Mouse (Mus musculus): ENCODE results near the gene Gm20388. TPM values are rescaled to one million over a fixed set of nuclear protein-coding genes. Genes with fewer than 3 reads are reported as not detected.

The Gm20388 gene
- polyA plus RNA-seq, 1 experiment from 2014 or later, result not detected

GRCm38 (mm10) chr8:122735542-122736473 is 2825.2 kb downstream of the Gm20388 start:
- Histone ChIP-seq H3K27ac (peak overlapping the region; percentile 98), H3K36me3 (replicated peaks; ENCODE audit: control insufficient read depth, insufficient read depth) (no peaks in the 10 kb centered on the region), H3K4me1 (replicated peaks; ENCODE audit: control insufficient read depth, insufficient read depth, low read length) (peaks cover 71% of the 10 kb centered on the region), H3K4me3 (replicated peaks; ENCODE audit: low read length) (no peak overlapping the region), H3K4me2 (replicated peaks) (no peak overlapping the region), H3K27me3 (ENCODE audit: control insufficient read depth, insufficient read depth, low read length) (no peaks in the 10 kb centered on the region), H3K9ac (peak overlapping the region; percentile 34; the same call in 1 of the 2 replicates), H3K9me3 (ENCODE audit: control insufficient read depth, low read length) (no peaks in the 10 kb centered on the region)
- ATAC-seq (ENCODE audit: low FRiP score) (no peak), DNase-seq (ENCODE audit: low spot score) (no peak)
- 47% methylated on average over 19 of the region's 19 CpGs for WGBS

DNA sequence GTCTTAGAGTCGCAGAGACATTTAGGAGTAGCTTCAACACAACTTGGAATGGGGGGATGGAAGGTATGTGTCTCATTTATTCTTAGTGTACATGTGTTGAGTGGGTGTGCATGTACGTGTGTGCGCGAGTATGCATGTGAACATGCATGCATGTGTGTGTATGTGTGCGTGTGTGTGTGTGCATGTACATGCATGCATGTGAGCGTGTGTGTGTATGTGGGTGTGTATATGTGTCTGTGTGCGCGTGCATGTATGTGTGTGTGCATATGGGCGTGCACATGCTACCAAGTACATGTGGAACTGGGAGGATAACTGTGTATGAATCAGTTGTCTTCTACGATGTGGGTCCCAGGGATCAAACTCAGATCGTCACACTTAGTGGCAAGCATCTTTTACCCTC is 2826.0 kb downstream of the Gm20388 start:
- no peak for DNase-seq (ENCODE audit: low spot score)
- Histone ChIP-seq H3K9ac (no peak overlapping the region), H3K9me3 (ENCODE audit: control insufficient read depth, low read length) (no peaks in the 10 kb centered on the region), H3K27ac (peak overlapping the region; percentile 98), H3K4me2 (replicated peaks) (no peak overlapping the region), H3K4me1 (replicated peaks; ENCODE audit: control insufficient read depth, insufficient read depth, low read length) (peaks cover 73% of the 10 kb centered on the region), H3K36me3 (replicated peaks; ENCODE audit: control insufficient read depth, insufficient read depth) (no peaks in the 10 kb centered on the region), H3K4me3 (replicated peaks; ENCODE audit: low read length) (no peak overlapping the region), H3K27me3 (ENCODE audit: control insufficient read depth, insufficient read depth, low read length) (no peaks in the 10 kb centered on the region)
- no peak for ATAC-seq (ENCODE audit: low FRiP score)
- WGBS, result 92% methylated on average over 11 of the region's 11 CpGs

- Histone ChIP-seq H3K36me3 (replicated peaks; ENCODE audit: control insufficient read depth, insufficient read depth) (no peaks in the 10 kb centered on the region), H3K27me3 (ENCODE audit: control insufficient read depth, insufficient read depth, low read length) (no peaks in the 10 kb centered on the region), H3K27ac (peak overlapping the region; percentile 98), H3K9me3 (ENCODE audit: control insufficient read depth, low read length) (no peaks in the 10 kb centered on the region), H3K4me3 (replicated peaks; ENCODE audit: low read length) (no peak overlapping the region), H3K4me1 (replicated peaks; ENCODE audit: control insufficient read depth, insufficient read depth, low read length) (peaks cover 77% of the 10 kb centered on the region), H3K9ac (no peak overlapping the region), H3K4me2 (replicated peaks) (no peak overlapping the region)
- ATAC-seq (ENCODE audit: low FRiP score), result no peak
- 52% methylated on average over 4 of the region's 4 CpGs for WGBS
- no peak for DNase-seq (ENCODE audit: low spot score)
These were observed 2826.4 kb downstream of the Gm20388 start for GRCm38 (mm10) chr8:122737071-122737470.

DNA sequence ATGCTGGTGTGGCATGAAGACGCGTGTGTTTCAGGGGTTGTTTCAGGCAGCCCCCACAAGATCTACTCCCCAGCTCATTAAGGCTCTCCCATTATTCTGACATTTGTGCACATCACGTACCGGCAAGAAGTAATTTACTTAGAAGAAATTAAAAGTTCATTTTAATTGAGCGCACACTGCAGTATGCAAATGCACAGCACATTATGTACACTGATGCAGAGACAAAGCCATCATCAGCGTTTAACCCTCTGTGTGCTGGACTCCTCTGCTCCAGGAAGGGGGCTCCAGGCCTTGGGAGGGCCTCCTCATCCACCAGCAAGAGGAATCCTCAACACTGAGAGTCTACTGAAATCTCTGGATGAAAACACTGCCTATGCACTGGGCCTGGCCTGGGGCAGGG is 2827.2 kb downstream of the Gm20388 start:
- Histone ChIP-seq H3K9ac (peak overlapping the region; percentile 31; the same call in 1 of the 2 replicates), H3K27me3 (ENCODE audit: control insufficient read depth, insufficient read depth, low read length) (no peaks in the 10 kb centered on the region), H3K4me3 (replicated peaks; ENCODE audit: low read length) (no peak overlapping the region), H3K36me3 (replicated peaks; ENCODE audit: control insufficient read depth, insufficient read depth) (no peaks in the 10 kb centered on the region), H3K9me3 (ENCODE audit: control insufficient read depth, low read length) (no peaks in the 10 kb centered on the region), H3K27ac (peak overlapping the region; percentile 98), H3K4me1 (replicated peaks; ENCODE audit: control insufficient read depth, insufficient read depth, low read length) (peaks cover 84% of the 10 kb centered on the region), H3K4me2 (replicated peaks) (no peak overlapping the region)
- ATAC-seq (ENCODE audit: low FRiP score) (peak; percentile 23; the same call in 1 of the 2 replicates), DNase-seq (ENCODE audit: low spot score) (peak; percentile 57)
- 61% methylated on average over 6 of the region's 6 CpGs for WGBS

GRCm38 (mm10) chr8:122739102-122739725 is 2828.6 kb downstream of the Gm20388 start:
- no peaks in the 10 kb centered on the region for H3K27me3 ChIP-seq (ENCODE audit: control insufficient read depth, insufficient read depth, low read length)
- peak overlapping the region; percentile 49 for H3K9ac ChIP-seq
- H3K4me1 ChIP-seq (replicated peaks; ENCODE audit: control insufficient read depth, insufficient read depth, low read length), result peaks cover 90% of the 10 kb centered on the region
- no peak overlapping the region for H3K4me3 ChIP-seq (replicated peaks; ENCODE audit: low read length)
- WGBS, result 9% methylated on average over 11 of the region's 11 CpGs
- no peaks in the 10 kb centered on the region for H3K9me3 ChIP-seq (ENCODE audit: control insufficient read depth, low read length)
- peak overlapping the region; percentile 26 for H3K4me2 ChIP-seq (replicated peaks)
- ATAC-seq (ENCODE audit: low FRiP score), result no peak
- no peaks in the 10 kb centered on the region for H3K36me3 ChIP-seq (replicated peaks; ENCODE audit: control insufficient read depth, insufficient read depth)
- H3K27ac ChIP-seq, result peak overlapping the region; percentile 98
- peak; percentile 55 for DNase-seq (ENCODE audit: low spot score)

GRCm38 (mm10) chr8:122742471-122742870 is 2831.8 kb downstream of the Gm20388 start:
- H3K4me3 ChIP-seq (replicated peaks; ENCODE audit: low read length), result no peak overlapping the region
- no peak overlapping the region for H3K9ac ChIP-seq
- no peaks in the 10 kb centered on the region for H3K36me3 ChIP-seq (replicated peaks; ENCODE audit: control insufficient read depth, insufficient read depth)
- 7% methylated on average over 19 of the region's 19 CpGs for WGBS
- peaks cover 91% of the 10 kb centered on the region for H3K4me1 ChIP-seq (replicated peaks; ENCODE audit: control insufficient read depth, insufficient read depth, low read length)
- no peaks in the 10 kb centered on the region for H3K9me3 ChIP-seq (ENCODE audit: control insufficient read depth, low read length)
- peak overlapping the region; percentile 98 for H3K27ac ChIP-seq
- DNase-seq (ENCODE audit: low spot score), result peak; percentile 70
- H3K4me2 ChIP-seq (replicated peaks), result peak overlapping the region; percentile 23
- peak; percentile 28; the same call in 1 of the 2 replicates for ATAC-seq (ENCODE audit: low FRiP score)
- no peaks in the 10 kb centered on the region for H3K27me3 ChIP-seq (ENCODE audit: control insufficient read depth, insufficient read depth, low read length)

GRCm38 (mm10) chr8:122745022-122745749 is 2834.5 kb downstream of the Gm20388 start:
- Histone ChIP-seq H3K4me2 (replicated peaks) (peak overlapping the region; percentile 43), H3K4me1 (replicated peaks; ENCODE audit: control insufficient read depth, insufficient read depth, low read length) (peaks cover 82% of the 10 kb centered on the region), H3K36me3 (replicated peaks; ENCODE audit: control insufficient read depth, insufficient read depth) (no peaks in the 10 kb centered on the region), H3K27ac (peak overlapping the region; percentile 98), H3K9ac (peak overlapping the region; percentile 43), H3K4me3 (replicated peaks; ENCODE audit: low read length) (no peak overlapping the region), H3K9me3 (ENCODE audit: control insufficient read depth, low read length) (no peaks in the 10 kb centered on the region), H3K27me3 (ENCODE audit: control insufficient read depth, insufficient read depth, low read length) (no peaks in the 10 kb centered on the region)
- no peak for DNase-seq (ENCODE audit: low spot score)
- ATAC-seq (ENCODE audit: low FRiP score), result peak; percentile 64
- 13% methylated on average over 17 of the region's 17 CpGs for WGBS

GRCm38 (mm10) chr8:122745750-122746275 is 2835.2 kb downstream of the Gm20388 start:
- no peak overlapping the region for H3K4me3 ChIP-seq (replicated peaks; ENCODE audit: low read length)
- DNase-seq (ENCODE audit: low spot score) (peak; percentile 74), ATAC-seq (ENCODE audit: low FRiP score) (peak; percentile 72)
- WGBS, result 4% methylated on average over 16 of the region's 16 CpGs
- no peaks in the 10 kb centered on the region for H3K27me3 ChIP-seq (ENCODE audit: control insufficient read depth, insufficient read depth, low read length)
- no peaks in the 10 kb centered on the region for H3K36me3 ChIP-seq (replicated peaks; ENCODE audit: control insufficient read depth, insufficient read depth)
- H3K27ac ChIP-seq, result peak overlapping the region; percentile 98
- H3K9ac ChIP-seq, result peak overlapping the region; percentile 43
- H3K9me3 ChIP-seq (ENCODE audit: control insufficient read depth, low read length), result no peaks in the 10 kb centered on the region
- peak overlapping the region; percentile 43 for H3K4me2 ChIP-seq (replicated peaks)
- peaks cover 81% of the 10 kb centered on the region for H3K4me1 ChIP-seq (replicated peaks; ENCODE audit: control insufficient read depth, insufficient read depth, low read length)
